Mouse (Mus musculus) spleen, postnatal 4 days (tissue): Measurements from ENCODE around the gene Smyd1.
"Not testable (repeated sequence)": the region's sequence is repeated elsewhere in the genome, so short reads cannot be mapped to it uniquely, and the experiment has no call there.

Experiments
- DNase-seq, 2 experiments: peaks; one replicate each; pipeline ENCODE4 v3.0.0; 2022; ENCODE audit warnings: low spot score in 2 of 2

Gene Smyd1

DNA sequence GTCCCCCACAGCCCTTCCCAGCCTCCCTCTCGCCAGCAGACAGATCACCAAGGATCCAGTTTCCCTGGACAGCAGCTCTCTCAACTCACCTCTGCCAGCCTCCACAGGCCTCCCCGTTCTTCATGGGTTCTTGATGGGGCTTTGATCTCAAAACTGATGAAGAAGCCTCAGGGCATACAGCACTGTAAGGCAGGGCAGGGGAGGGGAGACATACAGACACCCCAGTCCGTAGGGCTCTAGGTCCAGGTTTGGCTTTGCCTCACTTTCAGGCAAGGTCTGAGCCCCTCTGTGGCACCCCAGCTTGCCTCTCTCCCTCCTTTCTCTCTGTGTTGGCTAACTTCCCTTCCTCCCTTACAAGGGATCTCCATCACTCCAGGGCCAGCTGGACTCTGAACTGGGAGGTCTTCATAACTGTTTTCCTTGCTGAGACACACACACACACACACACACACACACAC, at the start of gene Smyd1:
Gene Smyd1 (minus strand): TSS at position 408 of the 458 bp plus-strand sequence.
- no peak for DNase-seq

- no peak for DNase-seq
Measured at GRCm38 (mm10) chr6:71371085-71371605, 49.1 kb upstream of the Smyd1 start.

DNA sequence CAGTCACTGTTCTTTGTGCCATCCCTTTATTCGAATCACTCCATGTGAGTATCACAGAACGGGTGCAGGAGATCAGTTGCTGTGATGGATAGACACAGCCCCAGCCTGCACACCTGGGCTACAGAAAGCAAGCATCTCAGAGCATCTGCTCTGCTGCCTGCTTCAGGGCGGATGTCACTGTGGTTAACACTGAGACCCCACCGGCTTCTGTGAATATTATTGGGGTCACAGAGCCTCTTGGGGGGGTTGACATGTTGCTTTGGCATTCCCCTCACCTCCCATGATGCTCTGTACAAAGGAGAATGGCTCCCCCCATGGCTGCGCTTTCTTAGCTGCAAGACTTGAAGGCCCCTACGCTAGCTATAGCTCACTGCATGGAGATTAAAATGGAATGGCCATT, 47.4 kb upstream of the Smyd1 start:
- no peak for DNase-seq

DNA sequence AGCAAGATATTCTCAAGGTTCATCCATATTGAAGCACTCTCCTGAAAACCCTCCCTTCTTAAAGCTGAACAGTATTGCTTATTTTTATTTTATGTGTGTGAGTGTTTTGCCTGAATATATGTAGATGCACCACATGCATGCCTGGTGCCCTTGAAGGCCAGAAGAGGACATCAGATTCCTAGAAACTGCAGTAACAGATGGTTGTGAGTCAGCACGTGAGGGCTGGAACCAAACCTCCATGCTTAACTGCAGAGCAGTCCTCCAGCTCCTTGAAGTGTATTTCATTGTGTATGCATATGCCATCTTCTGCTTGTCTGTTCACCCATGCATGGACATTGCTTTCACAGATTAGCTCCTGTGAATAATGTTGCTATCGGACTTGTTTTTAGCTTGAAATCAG, 42.0 kb upstream of the Smyd1 start:
- DNase-seq = no peak

GRCm38 (mm10) chr6:71361156-71361670, 39.2 kb upstream of the Smyd1 start:
- DNase-seq = no peak

GRCm38 (mm10) chr6:71360751-71361150, 38.7 kb upstream of the Smyd1 start:
- DNase-seq = no peak

GRCm38 (mm10) chr6:71360221-71360620, 38.2 kb upstream of the Smyd1 start:
- DNase-seq = no peak

- DNase-seq = no peak
Measured at GRCm38 (mm10) chr6:71357493-71357892, 35.5 kb upstream of the Smyd1 start.

- DNase-seq = no peak
Measured at GRCm38 (mm10) chr6:71353722-71354121, 31.7 kb upstream of the Smyd1 start.

GRCm38 (mm10) chr6:71352866-71353427, 30.9 kb upstream of the Smyd1 start:
- no peak for DNase-seq

- no peak for DNase-seq
Measured at GRCm38 (mm10) chr6:71352201-71352600, 30.2 kb upstream of the Smyd1 start.

DNA sequence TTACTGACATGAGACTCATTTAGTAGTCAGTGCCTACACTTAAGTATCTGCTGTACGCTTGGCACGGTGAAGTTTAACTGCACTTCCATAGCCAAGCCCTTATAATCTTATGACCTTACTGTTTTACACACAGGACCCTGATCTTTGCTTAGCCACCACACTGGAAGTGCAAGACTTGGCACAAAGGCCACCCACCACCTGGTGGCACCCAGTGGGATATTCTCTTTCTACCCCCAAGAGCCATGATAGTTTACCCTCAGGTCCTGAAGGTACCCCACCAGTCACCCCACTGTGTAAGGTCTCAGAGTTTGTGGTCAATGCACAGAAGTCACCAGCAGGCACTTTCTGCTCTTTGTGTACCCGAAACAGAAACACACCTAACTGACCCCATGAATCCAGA, 29.2 kb upstream of the Smyd1 start:
- DNase-seq = no peak

DNA sequence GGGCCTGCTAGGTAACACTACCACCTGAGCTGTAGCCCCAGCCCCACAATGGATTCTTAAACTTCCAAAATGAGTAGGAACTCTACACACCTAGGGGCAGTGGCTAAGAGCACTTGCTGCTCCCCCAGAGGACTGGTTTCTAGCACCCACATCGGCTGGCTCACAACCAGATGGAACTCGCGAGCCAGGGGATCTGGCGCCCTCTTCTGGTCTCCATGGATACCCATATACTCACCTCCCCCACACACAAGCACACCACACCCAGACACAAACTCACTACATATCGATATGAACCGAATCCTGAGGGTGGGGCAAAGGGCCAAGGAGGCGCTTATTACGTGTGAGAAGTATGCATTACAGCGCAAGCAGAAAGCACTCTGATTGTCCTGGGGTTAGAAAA, 26.0 kb upstream of the Smyd1 start:
- no peak for DNase-seq

- no peak for DNase-seq
Measured at GRCm38 (mm10) chr6:71341179-71341578, 19.1 kb upstream of the Smyd1 start.

DNA sequence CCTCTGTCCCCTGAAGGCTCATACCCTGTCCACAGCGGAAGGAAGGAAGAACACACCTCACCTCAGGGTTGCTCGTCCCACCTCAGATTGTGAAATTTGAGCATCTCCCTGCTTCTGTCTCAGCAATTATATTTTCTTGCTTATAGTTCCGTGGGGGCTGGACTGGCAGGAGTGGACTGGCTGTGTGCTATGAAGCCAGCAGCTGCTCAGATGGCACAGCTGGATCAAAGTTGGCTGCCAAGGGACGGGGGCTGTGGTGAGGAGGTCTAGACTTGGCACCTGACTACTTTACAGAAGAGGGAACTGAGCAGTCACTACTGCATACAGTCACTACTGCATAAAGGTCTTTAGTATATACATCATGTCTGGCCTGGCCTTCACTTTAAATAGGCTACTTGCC, 17.3 kb upstream of the Smyd1 start:
- DNase-seq = no peak

DNA sequence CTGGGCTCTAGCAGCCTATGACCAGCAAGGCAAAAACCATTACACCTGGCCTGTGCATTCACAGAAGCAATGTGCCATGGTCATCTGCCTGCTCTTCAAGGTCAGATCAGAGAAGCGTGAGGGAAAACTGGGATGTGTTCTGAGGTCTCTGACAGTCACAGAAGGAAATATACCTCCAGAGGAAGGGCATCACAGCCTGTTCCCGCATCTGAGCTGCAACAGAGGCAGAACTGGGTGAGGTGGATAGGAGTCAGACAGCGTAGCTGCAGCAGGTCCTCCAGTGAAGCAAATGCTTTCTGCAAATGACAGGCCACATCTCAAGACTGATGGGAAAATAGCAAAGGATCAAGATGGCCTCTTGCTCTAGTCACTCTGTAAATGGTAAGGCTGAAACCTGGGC, 16.9 kb upstream of the Smyd1 start:
- DNase-seq = no peak

- no peak for DNase-seq
Measured at GRCm38 (mm10) chr6:71337666-71338065, 15.6 kb upstream of the Smyd1 start.

DNA sequence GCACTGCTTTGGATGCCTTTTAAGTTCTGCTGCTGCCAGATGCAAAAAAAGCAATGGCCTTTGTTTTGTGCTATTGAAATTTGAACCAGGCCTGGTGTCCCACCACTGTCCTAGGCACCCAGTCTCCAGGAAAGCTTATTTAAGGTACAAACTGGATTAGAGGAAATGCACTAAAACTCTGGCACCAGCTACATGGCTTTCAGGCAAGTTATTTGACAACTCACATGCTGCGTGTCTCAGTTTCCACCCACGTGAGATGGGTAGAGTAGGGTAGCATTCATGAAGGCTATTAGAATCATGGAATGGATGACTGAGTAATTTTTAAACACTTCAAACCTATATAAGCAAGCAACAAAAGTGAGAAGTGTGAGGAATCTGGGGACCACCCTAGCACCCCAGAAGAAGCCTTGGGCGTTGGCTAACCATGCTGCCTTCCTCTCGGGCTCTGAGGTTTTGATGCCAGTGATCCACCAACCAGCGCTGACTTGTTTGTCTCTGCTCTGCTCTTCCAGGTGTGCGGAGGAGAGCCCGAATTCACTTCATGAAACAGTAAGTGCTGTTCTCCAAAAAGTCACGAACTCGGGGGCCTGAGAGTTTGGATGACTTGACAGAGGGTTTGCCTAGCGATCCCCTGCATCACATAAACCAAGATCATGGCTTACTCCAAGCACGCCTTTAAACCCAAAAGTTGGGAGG, 11.7 kb upstream of the Smyd1 start:
- DNase-seq = no peak

DNA sequence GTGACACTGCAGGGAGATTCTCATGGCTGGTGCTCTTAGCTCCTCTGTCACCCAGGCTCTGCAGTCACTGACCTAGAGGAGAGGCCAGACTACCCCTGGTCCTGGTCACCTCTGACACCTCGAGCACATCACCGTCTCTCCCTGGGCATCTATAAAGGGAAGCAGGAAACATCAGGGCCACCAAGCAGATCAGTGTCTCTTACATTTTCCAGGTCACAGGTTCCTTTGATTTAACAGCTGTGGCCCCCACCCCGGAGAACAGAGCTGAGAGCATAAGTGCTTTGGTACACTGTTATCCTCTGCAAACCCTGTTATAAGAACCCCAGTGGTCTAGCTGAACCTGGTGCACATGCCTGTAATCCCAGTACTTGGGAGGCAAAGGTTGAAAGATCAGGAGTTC, 11.0 kb upstream of the Smyd1 start:
- no peak for DNase-seq

DNA sequence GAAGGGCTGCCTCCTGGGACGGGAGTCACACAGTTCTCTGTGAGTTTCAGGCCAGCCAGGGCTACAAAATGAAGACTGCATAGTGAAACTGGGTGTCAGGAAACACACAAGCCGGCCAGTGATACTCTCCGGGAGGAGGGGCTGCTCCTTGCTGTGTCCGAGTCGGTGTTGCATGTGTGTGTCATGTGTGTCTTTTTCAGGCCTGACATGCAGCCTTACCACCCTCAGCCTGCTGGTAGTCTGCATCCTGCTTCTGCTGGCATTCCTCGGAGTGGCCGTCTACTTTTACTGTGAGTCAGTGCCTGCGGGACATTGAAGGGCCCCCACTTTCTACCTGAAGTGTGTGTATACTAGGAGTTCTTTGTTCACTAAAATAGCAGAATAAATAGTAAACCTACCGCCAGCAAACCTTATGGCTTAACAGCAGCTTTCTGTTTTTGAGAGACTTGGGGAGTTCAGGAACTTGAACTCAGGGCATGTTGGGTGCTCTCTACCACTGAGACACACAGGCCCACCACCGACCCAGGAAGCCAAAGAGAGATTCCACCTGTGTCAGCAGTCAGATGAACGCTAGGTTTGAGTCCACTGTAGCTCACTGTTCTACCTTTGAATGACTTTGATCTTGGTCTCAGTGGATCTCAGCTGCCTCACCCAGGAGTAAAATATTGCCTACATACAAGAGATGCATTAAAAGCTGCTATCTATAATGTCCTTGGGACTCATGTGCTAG, 10.4 kb upstream of the Smyd1 start:
- no peak for DNase-seq

DNA sequence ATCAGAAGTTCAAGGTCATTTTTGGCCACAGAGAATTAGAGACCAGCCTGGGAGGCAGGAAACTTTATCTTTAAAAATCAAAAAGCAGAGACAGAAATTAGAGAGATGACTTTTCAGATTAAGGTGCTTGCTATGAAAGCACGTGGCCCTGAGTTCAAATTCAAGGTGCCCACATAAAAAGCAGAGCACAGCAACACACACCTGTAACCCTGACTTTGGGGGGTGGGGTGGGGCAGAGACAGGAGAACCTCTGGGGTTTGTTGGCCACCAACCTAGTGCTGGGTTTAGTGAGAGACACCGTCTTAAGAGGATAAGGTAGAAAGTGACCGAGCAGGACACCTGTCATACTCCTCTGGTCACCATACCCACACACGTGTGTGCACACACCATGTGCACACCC, 9.5 kb upstream of the Smyd1 start:
- not testable (repeated sequence) for DNase-seq

DNA sequence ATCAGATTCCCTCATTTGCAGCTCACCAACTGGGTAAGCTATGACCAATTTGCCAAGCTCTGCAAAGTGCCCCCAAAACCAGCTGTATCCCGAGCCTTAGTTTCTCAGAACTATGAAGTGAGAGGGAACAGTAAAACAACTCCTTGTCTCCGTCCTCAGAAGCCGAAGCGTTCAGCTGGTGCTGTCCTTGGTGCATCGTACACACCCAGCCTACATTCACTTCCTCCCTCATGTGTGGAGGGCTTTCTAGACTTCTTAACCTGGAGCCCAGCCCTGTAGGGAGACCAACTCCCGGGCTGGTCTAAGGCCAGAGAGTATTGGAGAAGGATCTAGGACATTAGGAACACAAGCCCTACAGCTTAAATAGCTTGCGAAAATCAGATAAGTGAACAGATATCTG, 8.5 kb upstream of the Smyd1 start:
- no peak for DNase-seq

DNA sequence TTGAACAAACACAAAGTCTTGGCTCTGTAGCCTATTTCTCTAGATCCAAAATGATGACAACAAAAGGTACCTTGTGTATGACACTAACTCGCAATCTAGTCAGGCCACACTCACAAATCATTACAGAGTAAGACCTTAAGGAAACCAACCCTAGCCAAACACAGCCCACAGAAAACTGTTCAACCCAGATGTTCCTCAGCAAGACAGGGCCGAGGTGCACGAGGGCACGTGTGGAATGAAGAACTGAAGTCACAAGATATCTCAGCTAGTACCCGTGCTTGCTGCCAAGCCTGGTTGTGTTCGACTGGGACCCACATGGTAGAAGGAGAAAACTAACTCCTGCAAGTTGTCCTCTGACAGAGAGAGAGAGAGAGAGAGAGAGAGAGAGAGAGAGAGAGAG, 7.8 kb upstream of the Smyd1 start:
- no peak for DNase-seq
